Mouse (Mus musculus) left cerebral cortex, postnatal 10 days (tissue): ENCODE measurements around the gene Cacna2d4. TPM values are rescaled to one million over a fixed set of nuclear protein-coding genes. Genes with fewer than 3 reads are reported as not detected.

Experiments used
- DNase-seq, 2 experiments: peaks; one replicate each; pipeline ENCODE4 v3.0.0; 2021 to 2022; ENCODE audit warnings: low spot score in 2 of 2, mixed read lengths in 1 of 2; ENCODE audit errors: extremely low spot score in 1 of 2
- intact Hi-C: fragments of 180-260 bp; cut with DNase I; formaldehyde crosslinking; loops from one replicate; pipeline ENCODE4 v1.15.1; 2025
- total RNA-seq, 2 experiments: library from RNA; stranded (reverse); gene quantifications; 2 replicates each; pipeline ENCODE4 v1.2.3; 2021

Gene Cacna2d4
- total RNA-seq, 2 experiments from 2014 or later = 1.6 to 2.7 TPM

- DNase-seq = no peak
- intact Hi-C loops = no loop called here
Measured at GRCm38 (mm10) chr6:119399371-119399770, 163.0 kb downstream of the Cacna2d4 start.

GRCm38 (mm10) chr6:119400649-119401048 is 164.3 kb downstream of the Cacna2d4 start:
- DNase-seq = no peak
- intact Hi-C loops = no loop called here

- no peak for DNase-seq
- intact Hi-C loops = no loop called here
Measured at GRCm38 (mm10) chr6:119401545-119402304, 165.4 kb downstream of the Cacna2d4 start.

Other genes starting within 250 kb of the Cacna2d4 start
- 10 to 100 TPM; 16.8 to 18.4 TPM for gene Dcp1b, start 61.3 kb upstream of the Cacna2d4 start, total RNA-seq
- 10 to 100 TPM; 66.2 to 66.7 TPM for gene Cacna1c, start 40.1 kb upstream of the Cacna2d4 start, total RNA-seq
- gene Lrtm2, start 94.2 kb downstream of the Cacna2d4 start, total RNA-seq = 10 to 100 TPM; 38.5 to 39.4 TPM
- gene Adipor2, start 181.2 kb downstream of the Cacna2d4 start, total RNA-seq = 10 to 100 TPM; 40.5 to 43.1 TPM
- 10 to 100 TPM; 20.6 to 21.6 TPM for gene Fbxl14, start 243.1 kb downstream of the Cacna2d4 start, total RNA-seq